Mouse (Mus musculus): ENCODE data around the gene Pdzd2. TPM values are rescaled to one million over a fixed set of nuclear protein-coding genes. Genes with fewer than 3 reads are reported as not detected.

The Pdzd2 gene
- polyA plus RNA-seq, 1 experiment from 2014 or later = 18.7 TPM

DNA sequence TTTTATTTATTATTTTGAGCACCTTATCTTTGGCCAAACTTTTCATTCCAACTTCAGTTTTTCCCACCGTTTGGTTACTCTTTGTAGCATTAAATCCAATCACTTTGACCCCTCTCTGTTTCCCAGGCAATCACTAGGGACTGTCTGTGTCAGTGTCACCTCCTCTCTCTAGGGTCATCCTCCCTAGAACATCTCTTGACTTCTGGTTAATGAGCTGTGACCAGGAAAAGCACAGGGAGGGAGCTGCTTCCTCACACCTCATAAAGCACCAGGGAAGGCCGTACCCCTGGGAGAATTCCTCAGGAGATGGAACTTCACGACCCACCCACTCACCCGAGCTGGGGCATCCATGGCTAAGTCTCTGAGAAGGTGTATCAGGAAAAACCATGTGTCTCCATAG is 168.6 kb downstream of the Pdzd2 start:
- Histone ChIP-seq H3K36me3 (no peaks in the 10 kb centered on the region), H3K4me2 (no peak overlapping the region), H3K4me1 (replicated peaks) (0 out of 2 replicates have a peak, but pooled peaks cover 5% of the 10 kb centered on the region), H3K4me3 (no peak overlapping the region), H3K27me3 (no peaks in the 10 kb centered on the region), H3K27ac (no peak overlapping the region), H3K9me3 (replicated peaks) (no peaks in the 10 kb centered on the region), H3K9ac (no peak overlapping the region)
- WGBS = 55% methylated on average over 4 of the region's 4 CpGs
- no peak for ATAC-seq (replicated peaks; ENCODE audit: insufficient number of reproducible peaks, insufficient read depth, low FRiP score, low read depth)

DNA sequence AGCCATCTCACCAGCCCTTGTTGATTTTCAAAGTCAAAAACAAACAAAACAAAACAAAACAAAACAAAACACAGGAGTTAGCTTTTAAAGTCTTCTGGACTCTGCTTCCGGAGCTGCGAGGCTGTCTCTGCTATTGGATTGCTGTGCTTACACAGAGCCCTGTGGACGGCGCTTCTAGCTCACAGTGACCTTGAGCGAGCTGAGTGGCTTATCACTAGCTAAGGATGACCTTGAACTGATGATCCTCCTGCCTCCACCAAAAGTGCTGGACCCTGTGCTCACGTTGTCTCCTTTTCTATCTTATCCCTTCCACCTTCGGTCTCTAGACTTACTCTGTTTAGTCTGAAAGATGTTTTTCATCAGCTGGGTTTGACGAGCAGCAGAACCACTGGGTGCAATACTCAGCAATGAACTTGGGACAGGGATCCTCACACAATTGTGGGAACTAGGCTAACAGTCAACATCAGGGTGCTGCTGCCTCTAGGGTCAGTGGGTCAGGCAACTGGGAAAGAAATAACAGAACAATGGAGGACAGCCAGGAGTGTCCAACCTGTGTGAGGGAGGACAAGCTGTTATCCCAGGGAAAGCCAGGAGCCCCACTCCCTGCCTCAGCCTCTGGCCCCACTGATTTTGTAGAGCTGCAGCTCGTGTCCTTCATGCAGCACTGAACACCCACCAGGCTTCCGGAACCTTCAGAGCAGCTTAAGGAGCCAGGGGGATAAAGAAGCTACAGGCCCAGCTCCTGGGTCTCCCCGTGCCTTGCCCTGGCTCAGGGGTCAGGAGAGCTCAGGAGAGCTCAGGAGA is 172.9 kb downstream of the Pdzd2 start:
- Histone ChIP-seq H3K4me2 (no peak overlapping the region), H3K4me3 (no peak overlapping the region), H3K36me3 (no peaks in the 10 kb centered on the region), H3K9ac (no peak overlapping the region), H3K27me3 (no peaks in the 10 kb centered on the region), H3K9me3 (replicated peaks) (no peaks in the 10 kb centered on the region), H3K27ac (peak overlapping the region; percentile 35; the same call in 1 of the 2 replicates), H3K4me1 (replicated peaks) (0 out of 2 replicates have a peak, but pooled peaks cover 5% of the 10 kb centered on the region)
- no peak; the same call in 1 of the 2 replicates for ATAC-seq (replicated peaks; ENCODE audit: insufficient number of reproducible peaks, insufficient read depth, low FRiP score, low read depth)
- 53% methylated on average over 11 of the region's 11 CpGs for WGBS

DNA sequence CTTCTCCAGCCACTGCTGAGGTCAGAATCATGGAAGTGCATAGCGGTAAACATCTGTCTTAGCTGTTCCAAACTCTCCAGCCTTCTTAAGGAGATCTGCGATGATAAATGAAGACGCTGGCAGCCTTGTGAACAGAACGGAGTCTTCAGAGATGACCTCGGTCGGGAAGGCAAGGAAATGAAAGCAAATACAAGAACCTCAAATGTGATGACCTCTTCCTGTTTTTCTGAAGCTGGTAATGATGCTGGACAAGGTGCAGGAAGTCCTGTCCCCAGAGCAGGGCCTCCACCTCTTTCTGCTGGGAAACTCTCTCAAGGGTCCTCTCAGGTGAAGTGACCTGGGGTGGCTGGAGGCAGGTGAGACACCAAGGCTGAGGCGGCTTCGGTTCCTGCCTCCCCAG is 174.4 kb downstream of the Pdzd2 start:
- Histone ChIP-seq H3K4me3 (no peak overlapping the region), H3K27me3 (no peaks in the 10 kb centered on the region), H3K27ac (no peak overlapping the region), H3K4me1 (replicated peaks) (0 out of 2 replicates have a peak, but pooled peaks cover 9% of the 10 kb centered on the region), H3K9me3 (replicated peaks) (no peaks in the 10 kb centered on the region), H3K36me3 (no peaks in the 10 kb centered on the region), H3K9ac (no peak overlapping the region), H3K4me2 (no peak overlapping the region)
- 60% methylated on average over 8 of the region's 8 CpGs for WGBS
- no peak for ATAC-seq (replicated peaks; ENCODE audit: insufficient number of reproducible peaks, insufficient read depth, low FRiP score, low read depth)

DNA sequence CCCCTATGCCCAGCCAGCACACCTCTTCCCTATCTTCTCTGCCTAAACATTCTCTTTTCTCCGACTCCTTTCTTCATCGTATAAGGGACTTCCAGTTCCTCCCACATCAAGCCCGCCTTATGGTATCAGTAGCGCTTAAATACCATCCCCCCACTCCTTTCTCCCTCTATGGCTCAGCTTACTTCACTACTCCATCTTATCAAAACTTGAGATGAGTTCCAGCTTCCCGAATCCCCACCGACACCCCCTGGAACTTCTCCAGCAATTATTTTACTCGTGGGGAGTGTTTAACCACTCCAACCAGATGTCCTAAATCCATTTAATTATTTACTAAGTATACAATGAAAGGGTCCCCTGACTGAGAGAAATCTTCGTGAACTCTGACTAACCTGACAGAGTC is 179.2 kb downstream of the Pdzd2 start:
- H3K27ac ChIP-seq = no peak overlapping the region
- H3K27me3 ChIP-seq = no peaks in the 10 kb centered on the region
- no peak for ATAC-seq (replicated peaks; ENCODE audit: insufficient number of reproducible peaks, insufficient read depth, low FRiP score, low read depth)
- H3K4me2 ChIP-seq = no peak overlapping the region
- no peaks in the 10 kb centered on the region for H3K36me3 ChIP-seq
- no peaks in the 10 kb centered on the region for H3K9me3 ChIP-seq (replicated peaks)
- H3K4me1 ChIP-seq (replicated peaks) = 0 out of 2 replicates have a peak, but pooled peaks cover 3% of the 10 kb centered on the region
- 30% methylated on average over 8 of the region's 8 CpGs for WGBS
- no peak overlapping the region for H3K9ac ChIP-seq
- H3K4me3 ChIP-seq = no peak overlapping the region

DNA sequence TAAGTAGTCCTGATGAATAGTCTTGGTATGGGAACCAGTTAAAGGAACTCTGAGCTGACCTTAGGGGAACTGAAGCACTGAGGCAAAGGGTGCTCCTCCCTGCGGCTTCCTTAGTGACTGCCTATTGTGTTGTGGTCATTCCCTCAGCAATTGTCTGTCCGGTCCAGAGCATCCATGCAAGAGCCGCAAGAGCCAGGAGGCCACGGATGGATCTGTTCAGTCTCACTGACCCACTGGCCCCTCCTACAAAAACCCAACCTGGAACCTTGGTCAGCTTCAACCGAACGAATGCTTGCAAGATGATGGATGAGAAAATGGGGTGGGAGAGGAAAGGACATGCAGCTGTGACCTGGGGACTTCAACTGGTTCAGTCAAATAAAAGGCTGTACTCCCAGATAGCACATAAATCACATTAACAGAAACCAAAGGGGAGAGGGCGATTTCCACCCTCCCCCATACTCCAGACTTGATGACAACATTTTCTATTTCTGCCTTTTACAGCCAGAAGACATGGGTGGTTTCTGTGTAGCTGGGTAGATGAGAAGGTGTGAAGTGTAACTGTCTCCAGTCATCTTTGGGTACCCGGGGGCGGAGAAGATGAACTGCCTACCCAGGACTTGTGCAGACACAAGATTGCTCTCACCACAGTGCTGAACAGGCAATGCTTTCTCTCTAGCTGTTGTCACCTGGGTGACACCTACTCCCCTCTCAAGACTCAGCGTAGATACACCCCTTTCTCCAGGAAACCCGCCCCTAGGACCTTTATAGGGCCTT is 181.9 kb downstream of the Pdzd2 start:
- Histone ChIP-seq H3K4me2 (no peak overlapping the region), H3K27ac (no peak overlapping the region), H3K4me1 (replicated peaks) (peaks cover 8% of the 10 kb centered on the region), H3K27me3 (no peaks in the 10 kb centered on the region), H3K9ac (no peak overlapping the region), H3K9me3 (replicated peaks) (no peaks in the 10 kb centered on the region), H3K4me3 (no peak overlapping the region), H3K36me3 (no peaks in the 10 kb centered on the region)
- no peak for ATAC-seq (replicated peaks; ENCODE audit: insufficient number of reproducible peaks, insufficient read depth, low FRiP score, low read depth)
- WGBS = 70% methylated on average over 11 of the region's 11 CpGs

DNA sequence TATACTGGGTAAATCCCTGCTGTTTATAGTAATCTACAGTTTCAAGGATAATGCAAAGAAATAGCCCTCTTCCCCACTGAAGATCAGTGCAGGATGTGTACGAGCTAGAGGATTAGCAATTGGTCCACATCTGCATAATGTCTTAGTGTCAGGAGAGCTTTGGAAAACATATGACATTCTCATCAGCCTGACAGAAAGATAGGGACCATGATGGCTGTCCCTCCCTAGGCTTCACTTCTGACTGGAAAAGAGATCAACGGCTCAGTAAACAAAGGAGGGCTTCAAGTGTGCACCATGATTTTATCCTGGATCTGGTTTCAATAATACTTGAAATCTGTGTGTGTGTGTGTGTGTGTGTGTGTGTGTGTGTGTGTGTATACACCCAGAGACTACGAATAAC is 186.5 kb downstream of the Pdzd2 start:
- no peak overlapping the region for H3K4me3 ChIP-seq
- no peaks in the 10 kb centered on the region for H3K27me3 ChIP-seq
- ATAC-seq (replicated peaks; ENCODE audit: insufficient number of reproducible peaks, insufficient read depth, low FRiP score, low read depth) = no peak
- no peaks in the 10 kb centered on the region for H3K9me3 ChIP-seq (replicated peaks)
- no peak overlapping the region for H3K9ac ChIP-seq
- no peaks in the 10 kb centered on the region for H3K36me3 ChIP-seq
- 42% methylated on average over 3 of the region's 3 CpGs for WGBS
- H3K4me1 ChIP-seq (replicated peaks) = peaks cover 24% of the 10 kb centered on the region
- H3K4me2 ChIP-seq = no peak overlapping the region
- H3K27ac ChIP-seq = 0 out of 2 replicates have a peak overlapping the region, but pooled peaks have one; percentile 12

DNA sequence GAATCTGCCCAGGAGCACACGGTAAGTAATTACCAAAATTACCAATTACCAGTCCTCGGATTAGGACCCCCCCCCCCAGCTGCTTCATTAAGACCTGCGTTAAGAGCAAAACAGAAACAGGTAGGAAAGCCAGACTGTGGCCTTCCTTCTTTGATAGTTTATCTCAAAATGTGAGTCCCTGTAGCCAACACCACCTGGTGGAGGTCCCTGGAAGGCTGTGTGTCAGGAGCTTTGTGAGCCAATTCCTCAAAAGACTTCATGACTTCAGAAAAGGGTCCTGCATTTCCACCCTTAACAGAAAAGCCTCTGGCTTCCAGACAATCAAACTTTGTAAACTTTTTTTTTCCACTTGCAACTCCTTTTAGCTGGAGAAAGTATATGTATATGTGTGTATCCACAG is 188.8 kb downstream of the Pdzd2 start:
- no peaks in the 10 kb centered on the region for H3K27me3 ChIP-seq
- H3K27ac ChIP-seq = peak overlapping the region; percentile 10; the same call in 1 of the 2 replicates
- no peak overlapping the region for H3K9ac ChIP-seq
- H3K4me3 ChIP-seq = no peak overlapping the region
- no peak overlapping the region for H3K4me2 ChIP-seq
- 49% methylated on average over 3 of the region's 3 CpGs for WGBS
- ATAC-seq (replicated peaks; ENCODE audit: insufficient number of reproducible peaks, insufficient read depth, low FRiP score, low read depth) = no peak
- peaks cover 30% of the 10 kb centered on the region for H3K4me1 ChIP-seq (replicated peaks)
- no peaks in the 10 kb centered on the region for H3K36me3 ChIP-seq
- no peaks in the 10 kb centered on the region for H3K9me3 ChIP-seq (replicated peaks)

DNA sequence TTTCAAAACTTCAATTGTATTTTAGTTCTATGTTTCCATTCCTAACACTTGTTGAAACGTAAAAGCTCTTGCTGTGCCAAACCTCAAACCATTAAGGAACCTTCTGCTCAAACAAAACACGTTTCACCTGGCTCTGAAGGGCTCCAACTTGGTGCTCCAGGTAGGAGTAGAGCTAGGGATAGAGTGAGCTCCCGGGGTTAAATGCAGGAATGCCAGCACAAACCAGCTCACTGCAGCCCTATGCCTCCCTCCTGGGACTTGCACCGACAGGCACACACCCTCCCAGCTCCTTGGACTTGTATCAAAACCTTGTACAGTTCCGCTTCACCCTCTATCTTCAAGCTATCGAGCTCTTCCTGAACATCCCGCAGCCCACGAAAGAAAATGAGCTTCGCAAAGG is 189.3 kb downstream of the Pdzd2 start:
- H3K4me2 ChIP-seq = peak overlapping the region; percentile 90
- H3K9me3 ChIP-seq (replicated peaks) = no peaks in the 10 kb centered on the region
- no peaks in the 10 kb centered on the region for H3K36me3 ChIP-seq
- peaks cover 33% of the 10 kb centered on the region for H3K4me1 ChIP-seq (replicated peaks)
- H3K9ac ChIP-seq = no peak overlapping the region
- peak overlapping the region; percentile 58; the same call in 1 of the 2 replicates for H3K4me3 ChIP-seq
- 39% methylated on average over 9 of the region's 9 CpGs for WGBS
- peak overlapping the region; percentile 56; the same call in 1 of the 2 replicates for H3K27ac ChIP-seq
- no peaks in the 10 kb centered on the region for H3K27me3 ChIP-seq
- no peak for ATAC-seq (replicated peaks; ENCODE audit: insufficient number of reproducible peaks, insufficient read depth, low FRiP score, low read depth)

DNA sequence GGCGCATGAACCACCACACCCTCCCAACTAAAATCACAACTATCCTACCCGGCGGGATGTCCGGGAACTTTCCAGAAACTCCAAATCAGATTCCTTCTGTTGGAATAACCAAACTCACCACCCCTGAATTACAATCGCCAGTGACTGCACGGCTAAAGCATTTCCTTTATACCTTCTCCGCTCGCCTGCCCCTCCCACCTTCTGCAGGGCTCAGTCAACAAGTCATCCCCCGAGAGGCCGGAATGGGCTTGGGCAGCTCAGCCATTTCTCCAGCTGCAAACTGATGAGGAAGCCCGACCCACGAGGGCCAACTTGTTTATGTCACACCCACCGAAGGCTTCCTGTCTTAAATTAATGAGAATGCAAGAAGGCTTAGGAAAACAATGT is 189.8 kb downstream of the Pdzd2 start:
- peak overlapping the region; percentile 90 for H3K4me2 ChIP-seq
- peaks cover 38% of the 10 kb centered on the region for H3K4me1 ChIP-seq (replicated peaks)
- peak overlapping the region; percentile 62 for H3K9ac ChIP-seq
- H3K27me3 ChIP-seq = no peaks in the 10 kb centered on the region
- H3K36me3 ChIP-seq = no peaks in the 10 kb centered on the region
- H3K4me3 ChIP-seq = peak overlapping the region; percentile 58
- WGBS = under 1% methylated on average over 13 of the region's 13 CpGs
- peak; percentile 61 for ATAC-seq (replicated peaks; ENCODE audit: insufficient number of reproducible peaks, insufficient read depth, low FRiP score, low read depth)
- H3K9me3 ChIP-seq (replicated peaks) = no peaks in the 10 kb centered on the region
- peak overlapping the region; percentile 56 for H3K27ac ChIP-seq

DNA sequence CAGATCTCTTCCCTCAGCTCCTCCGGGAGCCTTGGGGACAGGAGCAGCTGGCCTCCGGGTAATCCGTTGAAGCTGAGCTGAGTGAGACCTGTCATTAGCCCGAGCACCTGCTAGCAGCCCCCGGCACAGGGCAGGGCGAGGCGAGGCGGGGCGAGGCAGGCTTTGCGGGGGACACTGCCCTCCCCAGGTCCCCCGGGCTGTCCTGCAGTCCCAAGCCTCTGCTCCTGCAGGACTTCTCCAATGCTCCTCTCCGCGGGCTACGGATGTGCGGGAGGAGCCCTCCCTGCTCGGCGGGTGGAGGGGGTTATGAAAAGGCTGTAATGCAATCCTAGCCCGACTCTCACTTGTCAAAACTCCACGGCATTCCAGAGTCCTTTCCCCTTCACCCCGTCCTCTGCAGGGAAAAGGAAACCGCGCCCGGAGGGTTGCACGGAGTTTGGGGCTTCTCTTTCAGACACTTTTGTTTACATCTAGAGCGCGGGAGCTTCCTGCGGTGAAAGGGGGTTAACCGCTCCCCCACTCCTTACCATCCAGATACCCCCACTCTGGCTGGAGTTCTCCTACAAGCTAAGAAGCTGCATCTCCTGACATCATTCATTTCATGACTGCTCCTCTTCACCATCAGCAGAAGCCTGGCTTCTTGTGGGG is 190.3 kb downstream of the Pdzd2 start:
- peak; percentile 36 for ATAC-seq (replicated peaks; ENCODE audit: insufficient number of reproducible peaks, insufficient read depth, low FRiP score, low read depth)
- H3K27ac ChIP-seq = peak overlapping the region; percentile 56

DNA sequence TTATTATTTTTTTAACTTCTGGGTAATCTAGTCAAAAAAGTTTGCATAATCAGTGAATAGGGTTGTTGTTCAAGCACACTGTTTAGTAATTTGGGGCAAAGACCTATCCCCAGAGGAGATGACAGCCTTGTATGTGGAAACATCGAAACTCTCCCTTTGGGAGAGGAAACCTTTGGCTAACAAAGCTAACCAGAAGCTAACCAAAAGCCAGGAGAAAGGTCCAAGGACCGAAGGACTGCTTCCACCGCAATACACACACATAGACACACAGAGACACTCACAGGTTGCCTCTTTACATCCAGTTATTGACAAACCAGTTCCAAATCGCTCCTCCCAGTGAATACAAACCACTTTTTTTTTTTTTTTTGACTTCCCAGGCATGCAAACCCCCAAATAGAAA is 191.0 kb downstream of the Pdzd2 start:
- H3K4me1 ChIP-seq (replicated peaks) = peaks cover 34% of the 10 kb centered on the region
- no peaks in the 10 kb centered on the region for H3K27me3 ChIP-seq
- WGBS = 43% methylated on average over 4 of the region's 4 CpGs
- peak overlapping the region; percentile 62; the same call in 1 of the 2 replicates for H3K9ac ChIP-seq
- no peaks in the 10 kb centered on the region for H3K36me3 ChIP-seq
- H3K4me3 ChIP-seq = peak overlapping the region; percentile 58
- no peaks in the 10 kb centered on the region for H3K9me3 ChIP-seq (replicated peaks)
- ATAC-seq (replicated peaks; ENCODE audit: insufficient number of reproducible peaks, insufficient read depth, low FRiP score, low read depth) = no peak
- H3K27ac ChIP-seq = no peak overlapping the region
- peak overlapping the region; percentile 90 for H3K4me2 ChIP-seq

More for the DNA sequence above, 190.3 kb downstream of the Pdzd2 start:
- Histone ChIP-seq H3K4me2 (peak overlapping the region; percentile 90), H3K9me3 (replicated peaks) (no peaks in the 10 kb centered on the region), H3K4me1 (replicated peaks) (peaks cover 38% of the 10 kb centered on the region), H3K36me3 (no peaks in the 10 kb centered on the region), H3K9ac (peak overlapping the region; percentile 62), H3K4me3 (peak overlapping the region; percentile 58), H3K27me3 (no peaks in the 10 kb centered on the region)
- under 1% methylated on average over 28 of the region's 28 CpGs for WGBS

All from heart, embryonic 15.5 days (tissue).